Mouse (Mus musculus): Measurements from ENCODE around the gene Nol11.

DNA sequence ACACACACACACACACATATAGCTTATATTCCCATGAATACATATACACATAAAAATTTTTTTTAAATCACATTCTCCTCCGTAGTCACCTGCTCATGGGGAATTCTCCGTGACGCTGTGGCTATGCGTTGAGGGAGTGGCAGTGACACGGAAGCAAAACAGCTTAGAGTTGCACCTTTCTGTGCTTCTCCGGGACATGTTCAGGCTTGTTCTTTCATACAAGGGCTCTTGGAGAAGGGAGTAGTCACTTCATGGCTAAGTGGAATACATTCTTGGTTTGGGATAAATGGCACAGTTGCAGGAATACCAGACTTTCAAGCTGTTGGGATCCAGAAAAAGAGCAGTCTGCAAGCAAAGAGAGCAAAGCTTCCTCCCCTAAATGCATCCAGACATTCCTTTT, 51.6 kb downstream of the Nol11 start:
- TF ChIP-seq CTCF (IDR thresholded peaks at IDR 0.05; ENCODE audit: low read depth, low read length) (no peak), GATA1 (IDR thresholded peaks at IDR 0.05; ENCODE audit: borderline replicate concordance, low read length) (no peak), POLR2AphosphoS5 (IDR thresholded peaks at IDR 0.05; ENCODE audit: insufficient replicate concordance, low read depth, low read length) (no peak)

All from G1E (cell line).